Mouse (Mus musculus) cortical plate, adult 2 months (tissue): ENCODE measurements around the gene Irs2.

Experiments
- CTCF ChIP-seq: fragments of 200-500 bp; IDR thresholded peaks from 2 replicates; pipeline ENCODE4 v1.5.1; 2011; ENCODE audit warnings: mild to moderate bottlenecking, control low read depth, low read length; ENCODE audit not compliant: insufficient read depth; ENCODE audit errors: extremely low read depth
- POLR2A ChIP-seq: fragments of 200-500 bp; IDR thresholded peaks from 2 replicates; pipeline ENCODE4 v1.6.1; 2011; ENCODE audit warnings: mild to moderate bottlenecking, low read length, control low read depth; ENCODE audit not compliant: insufficient read depth; ENCODE audit errors: extremely low read depth

GRCm38 (mm10) chr8:10939210-10939782 lies 69.0 kb downstream of the Irs2 start:
- TF ChIP-seq CTCF: no peak
- no peak for TF ChIP-seq POLR2A
